Mouse (Mus musculus) ES-Bruce4 (cell line): ENCODE measurements around the gene Pbp2.

Source experiments
- CTCF ChIP-seq: IDR thresholded peaks from one replicate; pipeline ENCODE4 v1.8.1; 2011; ENCODE audit warnings: low read depth, low read length
- EP300 ChIP-seq: IDR thresholded peaks from 2 replicates; pipeline ENCODE4 v1.6.1; 2011; ENCODE audit warnings: low read depth, low read length; ENCODE audit not compliant: insufficient read depth
- POLR2A ChIP-seq: IDR thresholded peaks from one replicate; pipeline ENCODE4 v1.8.1; 2011; ENCODE audit warnings: low read length; ENCODE audit not compliant: insufficient read depth

- TF ChIP-seq CTCF (no peak), POLR2A (no peak), EP300 (no peak)
These were observed 30.3 kb downstream of the Pbp2 start for GRCm38 (mm10) chr6:135279856-135280255.
